Mouse (Mus musculus) megakaryocyte, embryonic 14.5 days (primary cell): Measurements from ENCODE around the gene Ushbp1.

ENCODE experiments used
- FLI1 ChIP-seq: IDR thresholded peaks from 2 replicates; pipeline ENCODE4 v1.6.1; 2012; ENCODE audit warnings: low read length, inconsistent platforms, mixed read lengths
- GATA1 ChIP-seq: IDR thresholded peaks from 3 replicates; pipeline ENCODE4 v1.6.1; 2012; ENCODE audit warnings: mixed read lengths, low read length, inconsistent platforms, borderline replicate concordance

DNA sequence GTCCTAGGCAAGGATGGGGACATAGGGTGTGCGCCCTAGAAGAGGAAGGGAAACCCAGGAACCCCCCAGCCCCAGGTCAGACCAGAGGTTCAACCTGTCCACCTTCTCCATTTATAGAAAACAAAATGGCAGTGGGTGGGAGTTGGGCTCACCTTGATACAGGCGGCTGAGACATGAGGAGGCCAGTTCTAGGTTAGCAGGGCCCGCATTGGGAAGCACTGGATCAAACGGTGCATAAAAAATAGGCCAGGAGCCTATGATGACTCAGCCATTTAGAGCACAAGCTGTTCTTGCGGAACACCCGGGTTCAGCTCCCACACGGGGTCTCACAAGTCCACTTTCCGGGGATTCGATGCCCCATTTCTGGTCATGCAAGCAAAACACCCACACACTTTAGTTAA lies 9.3 kb upstream of the Ushbp1 start:
- TF ChIP-seq GATA1 (no peak), FLI1 (no peak)
